Mouse (Mus musculus) heart, postnatal 25 days (tissue): ENCODE data around the gene H2-K1. TPM values are rescaled to one million over a fixed set of nuclear protein-coding genes. Genes with fewer than 3 reads are reported as not detected.
A peak's percentile ranks its signal among the peaks of the same experiment; 100 is the strongest.
"Not testable (repeated sequence)": the region's sequence is repeated elsewhere in the genome, so short reads cannot be mapped to it uniquely, and the experiment has no call there.

Source experiments
- DNase-seq: peaks from one replicate; pipeline ENCODE4 v3.0.0; 2022; ENCODE audit warnings: low spot score
- intact Hi-C: fragments of 180-260 bp; cut with DNase I; formaldehyde crosslinking; loops from one replicate; pipeline ENCODE4 v1.15.1; 2025
- total RNA-seq, 2 experiments: library from RNA; stranded (reverse); gene quantifications; 2 replicates each; pipeline ENCODE4 v1.2.3; 2021

The H2-K1 gene
- total RNA-seq, 2 experiments from 2014 or later, result 59.9 to 88.2 TPM

DNA sequence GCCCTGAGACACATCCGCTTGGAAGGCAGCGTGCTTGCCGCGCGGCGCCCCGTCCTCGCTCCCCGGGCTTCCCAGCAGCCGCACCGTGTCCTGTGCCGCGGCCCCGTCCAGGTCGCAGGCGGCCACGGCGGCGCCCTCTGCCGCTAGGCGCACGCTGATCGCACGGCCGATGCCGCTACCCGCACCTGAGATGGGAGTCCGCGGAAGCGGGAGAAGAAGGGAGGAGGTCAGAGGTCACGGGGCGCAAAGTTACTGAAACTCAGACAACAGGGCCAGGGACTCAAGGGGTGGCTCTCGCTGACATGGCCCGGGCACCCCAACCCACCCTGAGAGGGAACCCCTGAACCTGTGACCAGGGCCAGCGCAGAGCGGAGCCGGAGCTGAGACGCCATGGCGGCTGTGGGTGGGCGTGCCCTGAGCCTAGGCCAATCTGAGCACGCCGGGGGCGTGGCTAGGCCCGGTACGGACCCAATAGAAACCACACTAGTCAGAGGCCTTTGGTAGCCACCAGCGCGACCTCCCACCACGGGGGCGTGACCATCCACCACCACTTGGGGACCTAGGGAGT, 27.6 kb upstream of the H2-K1 start, which contains the start of gene H2-Ke6:
Gene H2-Ke6, minus strand, starts transcription at position 405 of the 568 bp plus-strand sequence.
- intact Hi-C loops, result loop anchor here (5.0 kb wide), 1 partner anchor 90 kb away; the partner anchor contains the start of gene H2-DMa
- DNase-seq, result peak; percentile 88

GRCm38 (mm10) chr17:34026917-34027655, 26.9 kb upstream of the H2-K1 start:
- DNase-seq, result no peak
- intact Hi-C loops, result loop anchor here (5.0 kb wide), 1 partner anchor 90 kb away; the partner anchor contains the start of gene H2-DMa

DNA sequence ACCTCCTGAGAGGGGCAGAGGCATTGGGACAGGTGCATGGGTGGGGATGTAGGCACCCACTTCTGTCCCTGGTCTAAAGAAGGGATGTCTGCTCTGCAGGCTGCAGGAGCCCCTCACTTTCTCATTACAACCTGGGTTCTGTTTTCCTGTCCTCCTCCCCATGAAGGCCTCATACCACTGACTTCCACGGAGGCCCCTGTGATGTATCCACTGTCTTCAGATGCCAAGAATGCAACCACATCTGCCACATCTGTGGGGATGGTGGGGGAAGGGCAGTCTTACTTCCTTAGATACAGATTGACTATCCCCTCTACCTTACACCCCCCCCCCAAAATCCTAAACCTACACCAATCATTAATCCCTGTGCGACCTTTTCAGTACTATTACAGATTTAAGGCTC, 26.1 kb upstream of the H2-K1 start:
- intact Hi-C loops, result loop anchor here (5.0 kb wide), 1 partner anchor 91 kb away; the partner anchor contains the start of gene H2-DMa

GRCm38 (mm10) chr17:34025756-34026151, 25.6 kb upstream of the H2-K1 start:
- intact Hi-C loops, result loop anchor here (5.0 kb wide), 1 partner anchor 92 kb away; the partner anchor contains the start of gene H2-DMa
- no peak for DNase-seq

More for the DNA sequence above, 26.1 kb upstream of the H2-K1 start:
- no peak for DNase-seq

DNA sequence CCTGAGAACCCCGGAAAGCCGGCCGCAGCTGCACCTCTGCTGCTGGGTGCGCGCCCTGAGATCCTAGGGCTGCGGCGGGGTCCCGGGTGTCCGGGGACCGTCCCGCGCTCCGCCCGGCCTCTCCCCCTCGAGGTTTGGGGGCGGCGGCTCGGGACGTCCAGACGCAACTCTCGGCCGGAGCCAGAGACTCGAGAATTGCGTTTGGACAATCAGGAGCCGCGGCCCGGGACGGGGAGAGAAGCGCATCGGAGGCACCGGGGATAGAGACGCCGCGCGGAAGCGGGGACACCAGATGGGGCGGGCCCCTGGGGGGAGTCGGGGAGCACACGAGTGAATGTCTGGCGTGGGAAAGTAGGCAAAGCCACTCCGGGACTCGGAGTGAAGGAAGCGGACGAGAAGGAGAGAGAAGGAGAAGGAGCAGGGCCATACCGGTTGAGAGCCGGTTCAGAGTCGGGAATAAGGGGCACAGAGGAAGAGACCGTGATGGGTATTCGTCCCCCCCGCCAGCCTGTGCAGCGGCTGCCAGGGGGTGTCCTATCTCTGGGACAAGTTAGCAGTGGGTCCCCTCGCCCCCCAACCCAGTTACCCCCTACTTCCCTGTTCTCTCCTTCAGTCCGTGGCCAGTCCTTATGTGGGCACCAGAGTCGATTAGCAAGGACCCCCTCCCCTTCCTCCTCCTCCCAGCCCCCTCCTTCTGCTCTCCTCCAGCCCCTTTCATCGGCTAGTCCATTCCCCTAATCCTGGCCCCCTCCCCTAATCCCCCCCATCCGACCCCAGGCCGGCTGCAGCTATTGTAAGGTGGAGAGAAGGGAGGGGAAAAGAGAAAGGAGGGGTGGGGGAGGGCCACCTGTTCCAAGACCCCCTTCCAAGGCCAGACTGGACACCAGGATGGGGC, 25.0 kb upstream of the H2-K1 start:
- DNase-seq, result no peak
- intact Hi-C loops, result loop anchor here (5.0 kb wide), 1 partner anchor 92 kb away; the partner anchor contains the start of gene H2-DMa

DNA sequence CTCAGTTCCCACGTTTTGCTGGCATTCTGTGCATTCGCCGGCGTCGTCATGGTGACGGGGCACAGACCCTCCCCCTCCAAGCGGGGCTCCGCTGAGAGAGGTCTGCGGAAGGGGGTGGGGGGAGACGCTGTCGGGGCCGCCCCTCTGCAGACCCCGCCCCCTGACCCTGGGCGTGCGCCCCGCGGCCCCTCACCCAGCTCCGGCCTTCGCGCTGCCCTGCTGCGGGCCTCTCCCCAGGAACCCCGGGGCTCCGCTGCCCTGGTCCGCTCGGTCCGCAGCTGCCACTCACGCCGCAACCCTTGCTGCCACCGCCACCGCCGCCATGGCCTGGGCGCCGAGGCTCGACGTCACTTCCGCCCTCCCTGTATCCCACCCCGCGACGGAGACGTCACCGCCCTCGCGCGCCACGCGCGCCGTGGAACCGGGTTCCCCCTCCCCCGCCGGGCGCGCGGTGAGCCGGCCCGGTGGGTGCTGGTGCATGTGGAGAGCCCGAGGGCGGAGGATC, 24.2 kb upstream of the H2-K1 start, which contains the start of gene Ring1:
Gene Ring1, minus strand, starts transcription at position 364 of the 505 bp plus-strand sequence.
- intact Hi-C loops, result no loop called here
- DNase-seq, result peak; percentile 79

GRCm38 (mm10) chr17:34023678-34024077, 23.5 kb upstream of the H2-K1 start:
- intact Hi-C loops, result no loop called here
- no peak for DNase-seq

- intact Hi-C loops, result no loop called here
Measured at GRCm38 (mm10) chr17:34022987-34023386, 22.8 kb upstream of the H2-K1 start.

GRCm38 (mm10) chr17:34022414-34022783, 22.3 kb upstream of the H2-K1 start:
- intact Hi-C loops, result no loop called here
- no peak for DNase-seq

More at GRCm38 (mm10) chr17:34022987-34023386, 22.8 kb upstream of the H2-K1 start:
- no peak for DNase-seq

DNA sequence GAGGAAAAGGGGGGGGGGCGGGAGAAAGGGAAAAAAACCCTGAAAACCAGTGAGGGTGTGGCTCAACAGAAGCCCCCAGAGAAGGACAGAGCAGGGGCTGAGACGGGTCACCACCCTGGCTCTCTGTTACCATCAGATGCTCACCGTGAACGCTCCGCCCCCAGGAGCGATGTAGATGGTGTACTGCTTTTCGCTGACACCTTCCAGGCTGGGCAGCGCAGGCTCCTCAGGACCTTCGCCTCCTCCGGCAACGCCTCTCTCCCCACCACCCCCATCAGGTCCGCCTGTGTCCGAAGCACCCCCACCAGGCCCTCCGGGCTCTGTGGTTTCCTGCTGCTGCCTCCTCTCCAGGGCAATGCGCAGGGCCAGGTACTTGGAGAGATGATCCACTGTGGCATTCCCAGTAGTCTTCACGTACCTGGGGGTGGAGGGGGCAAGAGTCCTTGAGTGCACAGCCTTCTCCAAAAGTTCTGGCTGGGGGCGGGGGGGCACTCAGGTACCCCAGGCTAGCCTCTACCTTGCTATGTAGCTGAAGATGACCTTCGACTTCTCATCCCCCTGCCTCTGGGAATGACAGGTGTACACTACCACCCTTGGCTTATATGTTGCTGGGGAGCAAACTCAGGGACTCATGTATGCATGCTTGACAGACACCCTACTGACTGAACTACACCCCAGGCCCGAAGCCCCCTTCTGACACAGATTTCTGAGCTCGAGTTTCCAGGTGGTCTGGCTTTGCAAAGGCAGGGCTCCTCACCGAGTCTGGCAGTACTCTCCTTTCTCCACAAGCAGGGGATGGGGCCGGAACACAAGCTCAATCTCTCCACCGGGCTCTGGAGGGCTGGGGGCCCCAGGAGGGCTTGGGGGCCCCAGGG, 21.6 kb upstream of the H2-K1 start:
- intact Hi-C loops, result loop anchor here (1.0 kb wide), 1 partner anchor 64 kb away; no protein-coding TSS in a partner anchor
- DNase-seq, result no peak

DNA sequence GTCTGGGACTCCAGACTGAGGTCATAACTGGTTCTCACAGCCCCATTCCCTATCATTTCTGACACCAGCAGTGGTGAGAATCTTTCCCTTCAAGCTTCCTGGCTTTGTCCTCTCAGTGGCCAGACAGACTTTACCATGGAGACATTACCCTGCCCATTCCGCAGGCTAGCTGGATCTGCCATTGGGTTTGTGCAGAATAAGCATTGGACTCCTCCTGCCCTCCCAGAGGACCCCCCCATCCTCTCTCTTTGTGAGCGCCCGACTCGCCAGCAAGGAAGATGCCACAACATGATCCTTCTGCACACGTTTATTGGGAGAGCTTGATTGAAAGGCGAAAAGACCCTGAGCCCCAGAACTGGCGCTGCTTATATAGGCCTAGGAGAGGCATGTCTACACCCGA, 13.3 kb upstream of the H2-K1 start:
- intact Hi-C loops, result no loop called here
- no peak for DNase-seq

DNA sequence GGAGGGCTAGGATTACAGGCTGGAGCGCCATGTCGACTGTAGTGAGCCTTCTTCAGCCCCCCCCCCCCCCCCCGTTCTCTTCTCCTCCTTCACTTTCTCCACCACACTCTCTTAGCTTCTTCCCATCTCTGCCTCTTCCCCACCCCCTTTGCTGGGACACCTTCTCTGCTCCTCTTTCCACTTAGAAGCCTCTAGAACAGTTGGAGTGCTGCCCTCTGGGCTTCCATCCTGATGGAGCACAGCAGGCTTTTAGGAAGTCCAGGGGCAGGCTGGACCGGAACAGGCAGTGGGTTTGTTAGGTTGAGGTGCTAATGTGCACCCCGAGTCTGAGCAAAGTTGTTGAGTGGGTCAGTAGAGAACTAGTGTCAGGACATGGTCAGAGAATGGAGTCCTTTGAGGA, 10.0 kb upstream of the H2-K1 start:
- intact Hi-C loops, result no loop called here
- no peak for DNase-seq

DNA sequence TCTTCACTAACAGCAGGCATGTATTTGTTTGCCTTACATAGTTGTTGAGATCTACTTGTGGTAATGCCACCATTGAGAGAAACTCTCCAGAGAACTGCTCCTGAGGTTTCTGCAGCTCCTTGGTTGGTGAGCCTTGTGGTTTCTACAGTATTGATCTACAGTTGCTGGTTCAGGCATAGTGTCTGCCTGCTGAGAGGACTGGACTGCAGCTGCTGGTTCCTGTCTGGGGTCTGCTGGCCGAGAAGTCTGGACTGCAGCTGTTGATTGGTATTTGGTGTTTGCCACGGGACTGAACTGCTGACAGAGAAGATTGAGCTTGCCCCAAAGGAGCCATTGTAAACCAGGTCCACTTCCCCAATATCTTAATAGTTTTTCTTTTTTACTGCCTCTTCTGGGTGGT, 6.4 kb upstream of the H2-K1 start:
- intact Hi-C loops, result no loop called here
- DNase-seq, result no peak

DNA sequence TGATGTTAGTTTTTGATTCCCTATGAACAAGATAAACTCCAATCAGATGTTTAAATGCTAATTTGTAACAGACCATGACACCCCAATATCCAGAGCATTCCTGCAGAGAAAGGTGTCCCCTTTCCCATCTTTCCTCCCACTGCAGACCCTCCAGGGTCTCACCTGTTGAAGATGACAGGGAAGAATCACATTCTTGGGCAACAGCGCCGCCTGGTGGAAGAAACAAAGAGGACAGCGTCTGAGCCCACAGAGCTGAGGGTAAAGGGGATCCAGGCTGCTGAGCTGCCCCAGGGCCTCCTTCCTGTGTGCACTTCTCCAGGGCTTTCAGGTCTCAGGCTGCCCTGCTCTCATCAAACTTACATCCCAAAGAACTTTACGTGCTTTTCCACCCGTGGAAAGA, 3.3 kb upstream of the H2-K1 start:
- DNase-seq, result no peak
- intact Hi-C loops, result no loop called here

GRCm38 (mm10) chr17:34000796-34001195, 649 bp upstream of the H2-K1 start:
- DNase-seq, intact Hi-C loops: not testable (repeated sequence)

- intact Hi-C loops, result no loop called here
- no peak for DNase-seq
Measured at GRCm38 (mm10) chr17:33999341-34000149, 602 bp downstream of the H2-K1 start.

DNA sequence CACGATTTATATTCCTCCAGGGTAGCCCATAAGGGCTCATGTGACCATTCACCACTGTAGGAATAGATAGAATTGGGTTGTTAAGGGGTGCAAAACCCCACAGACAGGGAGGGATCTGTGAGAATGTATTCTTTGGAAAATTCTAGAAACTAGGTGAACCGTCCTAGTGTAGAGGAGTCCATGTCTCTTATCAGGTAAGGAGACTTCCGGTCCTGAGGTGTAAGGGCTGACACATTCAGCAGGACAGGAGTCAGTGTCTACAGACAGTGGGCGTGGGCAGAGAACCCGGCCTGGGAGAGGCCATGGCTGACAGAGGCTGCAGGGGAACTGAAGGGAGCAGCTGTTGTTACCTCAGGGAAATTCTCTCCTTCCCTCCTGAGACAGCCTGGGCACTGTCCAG, 1.4 kb downstream of the H2-K1 start:
- intact Hi-C loops, DNase-seq: not testable (repeated sequence)

- intact Hi-C loops, DNase-seq: not testable (repeated sequence)
Measured at GRCm38 (mm10) chr17:33997025-33997424, 3.1 kb downstream of the H2-K1 start.
